Mouse (Mus musculus): ENCODE results near the gene Sntg2.

The Sntg2 gene

DNA sequence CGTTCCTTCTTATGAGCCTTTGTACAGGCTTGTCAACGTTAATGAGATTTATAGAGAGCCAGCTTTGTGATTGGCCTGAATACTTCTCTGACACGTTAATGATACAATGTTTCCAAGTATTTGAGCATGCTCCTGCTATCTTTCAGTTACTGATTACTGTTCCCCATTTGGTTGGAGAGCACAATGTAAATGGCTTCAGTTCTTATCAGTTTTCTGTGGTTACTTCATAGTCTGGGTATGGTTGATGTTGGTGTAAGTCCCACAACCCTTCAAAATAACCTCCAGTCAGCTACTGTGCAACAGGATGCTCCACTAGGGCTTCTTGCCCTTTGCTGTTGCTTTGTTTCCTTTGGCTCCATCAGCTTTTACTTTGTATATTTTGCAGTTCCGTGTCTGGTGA, 168.7 kb downstream of the Sntg2 start:
- ATAC-seq (ENCODE audit: low TSS enrichment): no peak

DNA sequence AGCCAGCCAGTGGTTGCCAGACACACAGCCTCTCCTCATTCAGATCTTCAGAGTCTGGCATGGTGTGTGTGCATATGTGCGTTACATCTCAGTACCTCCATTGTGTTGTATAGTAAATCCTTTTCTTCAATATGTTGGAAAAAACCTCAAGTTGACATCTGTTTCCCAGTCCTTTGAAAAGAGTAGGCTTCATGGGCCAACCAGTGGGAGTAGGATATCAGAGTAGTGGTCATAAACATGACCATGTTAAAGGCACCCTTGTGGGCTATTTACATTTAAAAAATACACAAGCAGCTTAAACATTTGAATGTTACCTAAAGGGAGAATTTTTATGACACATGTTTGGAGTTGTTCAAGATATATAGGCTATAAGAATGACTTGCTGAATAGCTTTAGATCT, 170.4 kb downstream of the Sntg2 start:
- ATAC-seq (ENCODE audit: low TSS enrichment): no peak

DNA sequence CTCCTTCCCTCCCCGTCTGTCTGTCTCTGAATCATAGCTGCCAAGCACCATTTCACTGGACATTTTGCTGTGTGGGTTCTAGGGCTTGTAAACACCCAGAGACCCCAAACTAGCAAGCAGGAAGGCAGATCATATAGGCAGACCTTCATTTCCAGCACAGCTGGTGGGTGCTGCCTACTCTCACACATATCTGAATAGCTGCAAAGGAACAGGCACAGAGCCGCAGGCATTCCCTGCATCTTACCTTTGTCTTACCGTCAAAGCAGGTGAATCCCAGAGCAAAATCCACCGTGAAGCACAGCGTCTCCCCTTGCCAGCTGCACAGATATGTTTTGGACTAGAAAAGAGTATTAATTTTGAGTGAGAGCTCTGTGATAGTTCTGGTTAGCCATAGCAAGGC, 172.1 kb downstream of the Sntg2 start:
- ATAC-seq (ENCODE audit: low TSS enrichment): peak; percentile 56

DNA sequence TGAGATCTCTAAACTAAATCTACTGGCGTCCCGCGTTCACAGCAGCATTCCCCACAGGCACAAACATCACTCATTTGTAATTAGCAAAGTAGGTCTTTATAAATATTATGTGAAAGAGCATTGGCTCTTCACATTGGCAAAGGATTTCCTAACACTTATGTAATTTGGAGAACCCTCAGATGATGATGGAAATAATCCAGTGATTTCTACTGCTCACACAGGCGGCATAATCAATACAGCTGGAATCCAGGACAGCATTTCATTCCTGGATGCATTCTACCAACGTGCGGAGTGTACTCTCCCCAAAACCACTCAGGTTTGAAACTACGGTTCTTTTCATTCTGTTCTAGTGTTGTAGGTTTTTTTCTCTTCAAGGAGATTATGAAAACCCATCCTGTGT, 172.6 kb downstream of the Sntg2 start:
- no peak for ATAC-seq (ENCODE audit: low TSS enrichment)

DNA sequence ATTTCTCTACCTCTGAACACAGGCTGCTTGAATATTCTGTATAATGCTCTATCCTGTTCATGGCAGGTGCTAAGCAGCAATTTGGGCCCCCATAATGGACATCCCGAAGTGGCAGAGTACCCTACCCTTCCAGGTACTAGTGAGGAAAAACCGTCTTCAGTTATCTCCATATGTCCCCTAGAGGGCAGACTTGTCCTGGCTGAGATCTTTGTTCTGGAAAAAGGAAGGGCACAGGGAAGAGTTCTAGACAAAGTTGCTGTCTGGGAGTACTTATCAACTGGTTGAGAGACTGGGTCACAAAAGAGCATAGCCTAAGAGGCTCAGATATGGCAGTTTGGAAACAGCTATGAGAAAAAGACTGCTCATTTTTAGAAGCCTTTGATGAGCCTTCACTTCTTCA, 173.4 kb downstream of the Sntg2 start:
- peak; percentile 82 for ATAC-seq (ENCODE audit: low TSS enrichment)

DNA sequence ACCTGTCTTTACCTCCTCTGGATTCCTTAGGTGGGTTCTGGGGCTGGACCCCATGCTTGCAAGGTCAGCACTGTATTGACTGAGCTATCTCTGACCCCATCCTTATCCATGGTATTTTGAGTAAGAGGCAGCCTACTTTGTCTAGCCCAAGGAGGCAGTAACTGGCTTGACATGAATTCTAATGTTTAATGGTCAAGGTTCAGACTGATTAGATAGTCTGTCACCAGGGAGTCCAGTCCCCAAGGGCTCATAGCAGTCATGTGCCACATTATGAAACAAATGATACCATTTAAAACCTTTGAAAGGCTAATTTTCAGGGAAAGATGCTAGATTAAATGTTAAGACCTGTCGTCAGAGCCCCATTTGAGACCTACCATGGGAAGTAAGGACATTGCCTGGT, 174.9 kb downstream of the Sntg2 start:
- ATAC-seq (ENCODE audit: low TSS enrichment): no peak

DNA sequence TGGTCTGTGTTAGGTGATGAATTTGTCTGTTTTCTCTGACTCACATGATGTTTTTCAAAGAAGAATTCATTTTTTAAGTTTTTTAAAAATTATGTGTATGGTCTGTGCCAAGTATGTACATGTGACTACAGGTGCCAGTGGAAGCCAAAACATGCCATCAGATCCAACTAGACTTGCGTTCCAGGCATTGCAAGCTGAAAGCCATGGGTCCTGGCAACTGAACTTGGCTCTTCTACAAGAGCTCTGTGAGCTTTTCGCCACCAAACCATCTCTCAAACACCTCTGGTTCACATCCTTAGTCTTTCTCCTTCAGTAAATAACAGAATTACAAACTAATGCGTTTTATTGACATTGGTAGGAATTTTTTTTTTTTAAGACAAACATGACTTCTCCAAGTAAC, 191.5 kb downstream of the Sntg2 start:
- no peak for ATAC-seq (ENCODE audit: low TSS enrichment)

DNA sequence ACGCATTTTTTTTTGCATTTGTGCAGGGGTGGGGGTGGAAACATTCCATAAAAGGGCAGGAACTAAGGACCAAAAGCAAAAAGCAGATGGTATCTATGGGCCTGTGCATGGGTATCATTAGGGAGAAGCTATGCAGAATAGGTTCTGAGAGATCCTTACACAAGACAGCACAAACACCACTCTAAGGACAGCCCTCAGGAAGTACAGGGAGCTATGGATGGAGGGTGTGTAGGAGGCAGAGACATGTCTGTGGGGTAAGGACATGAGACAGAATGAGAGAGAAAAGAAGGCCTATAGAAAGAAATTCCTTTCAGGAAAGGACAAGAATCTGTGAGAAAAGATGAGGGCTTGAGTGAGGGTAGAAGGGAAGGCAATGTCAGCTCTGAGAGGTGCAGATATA, 193.6 kb downstream of the Sntg2 start:
- peak; percentile 94 for ATAC-seq (ENCODE audit: low TSS enrichment)

DNA sequence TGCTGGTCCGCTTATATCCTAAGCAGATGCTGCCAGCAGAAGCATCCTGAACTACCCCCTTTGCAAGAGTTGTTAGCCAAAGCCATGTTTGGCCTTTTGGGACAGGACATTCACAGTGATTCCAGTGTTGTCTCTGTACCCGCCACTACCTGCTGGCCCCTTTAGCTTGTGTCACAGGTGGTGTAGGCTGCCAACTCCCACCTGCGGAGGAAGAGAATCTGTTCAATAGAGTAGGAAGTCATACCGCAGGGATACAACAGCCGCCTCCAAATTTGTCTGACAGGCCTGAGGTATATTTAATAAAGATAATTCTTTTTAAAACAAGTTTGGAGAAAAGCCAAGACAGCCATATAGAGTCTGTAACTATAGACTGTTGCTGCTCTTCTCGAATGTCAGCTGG, 195.2 kb downstream of the Sntg2 start:
- ATAC-seq (ENCODE audit: low TSS enrichment): no peak

DNA sequence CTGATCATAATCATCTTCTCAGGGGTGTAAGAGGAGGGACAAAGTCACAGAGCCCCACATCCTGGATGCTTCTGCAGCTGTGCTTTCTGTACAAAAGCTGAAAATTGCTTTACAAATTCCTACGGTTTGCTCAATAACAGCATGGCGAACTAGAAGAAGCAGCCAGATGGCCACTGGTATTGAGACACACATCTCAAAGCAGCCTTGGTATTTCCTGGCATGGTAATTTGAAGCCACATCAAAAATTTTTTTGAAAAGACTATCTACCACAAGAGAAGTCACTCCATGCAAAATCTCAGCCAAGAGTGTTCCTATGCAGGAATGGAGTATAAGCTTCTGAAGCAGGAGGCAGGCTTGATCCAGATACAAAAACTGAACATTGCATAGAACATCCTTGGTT, 195.6 kb downstream of the Sntg2 start:
- peak; percentile 60; the same call in 1 of the 2 replicates for ATAC-seq (ENCODE audit: low TSS enrichment)

DNA sequence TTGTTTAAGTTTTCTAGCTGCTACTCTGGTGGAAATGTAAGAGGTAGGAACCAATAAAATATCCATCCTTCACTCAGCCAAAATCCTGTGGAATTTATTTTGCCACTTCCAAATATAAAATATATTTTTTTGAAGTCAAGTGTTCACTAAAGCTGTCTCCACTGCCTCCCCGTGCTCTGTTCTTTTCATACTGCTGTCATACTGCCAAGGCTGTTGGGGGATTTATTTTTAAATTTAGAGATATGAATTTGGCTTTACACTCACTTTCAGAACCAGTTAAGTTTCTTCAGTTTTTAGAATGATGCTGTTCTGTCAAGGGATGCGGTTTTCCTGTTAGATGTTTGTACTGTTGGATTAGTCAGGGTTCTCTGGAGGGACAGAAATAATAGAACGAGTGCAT, 204.7 kb downstream of the Sntg2 start:
- peak; percentile 89 for ATAC-seq (ENCODE audit: low TSS enrichment)

DNA sequence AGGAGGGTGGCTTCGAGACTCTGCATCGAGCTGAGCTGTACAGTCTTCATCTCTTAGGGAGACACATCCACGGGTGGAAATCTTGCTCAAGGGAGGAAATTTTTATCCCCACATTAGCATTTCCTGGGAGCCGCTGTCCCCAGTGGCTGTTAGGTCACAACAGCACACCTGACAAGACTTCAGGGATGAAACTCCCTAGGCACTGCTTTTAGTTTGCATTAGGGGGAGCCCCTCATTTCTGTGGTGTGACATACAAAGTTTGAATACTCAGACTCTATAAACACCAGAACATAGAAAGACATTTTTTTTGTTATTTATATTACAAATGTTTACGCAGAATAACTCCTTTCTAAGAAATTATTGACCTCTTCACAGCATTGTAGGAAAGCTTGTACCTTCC, 208.6 kb downstream of the Sntg2 start:
- no peak for ATAC-seq (ENCODE audit: low TSS enrichment)

DNA sequence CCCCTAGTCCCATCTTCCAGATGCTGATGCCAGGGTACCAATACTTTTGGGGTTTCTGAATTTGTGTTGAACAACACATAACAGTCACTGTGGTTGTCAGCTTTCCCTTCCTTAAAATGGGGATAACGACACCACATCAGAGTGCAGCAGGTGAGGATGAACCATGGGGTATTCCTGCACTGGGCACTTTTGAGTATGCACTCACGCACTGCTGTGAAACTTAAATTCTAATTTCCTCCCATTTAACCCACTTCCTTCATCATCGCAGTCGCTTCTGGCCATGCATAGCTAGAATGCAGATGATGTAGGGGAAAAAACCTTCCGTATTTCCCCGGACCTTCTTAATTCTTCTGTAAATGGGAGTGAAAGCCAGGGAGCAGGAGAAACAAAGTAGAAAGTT, 209.2 kb downstream of the Sntg2 start:
- ATAC-seq (ENCODE audit: low TSS enrichment): no peak

DNA sequence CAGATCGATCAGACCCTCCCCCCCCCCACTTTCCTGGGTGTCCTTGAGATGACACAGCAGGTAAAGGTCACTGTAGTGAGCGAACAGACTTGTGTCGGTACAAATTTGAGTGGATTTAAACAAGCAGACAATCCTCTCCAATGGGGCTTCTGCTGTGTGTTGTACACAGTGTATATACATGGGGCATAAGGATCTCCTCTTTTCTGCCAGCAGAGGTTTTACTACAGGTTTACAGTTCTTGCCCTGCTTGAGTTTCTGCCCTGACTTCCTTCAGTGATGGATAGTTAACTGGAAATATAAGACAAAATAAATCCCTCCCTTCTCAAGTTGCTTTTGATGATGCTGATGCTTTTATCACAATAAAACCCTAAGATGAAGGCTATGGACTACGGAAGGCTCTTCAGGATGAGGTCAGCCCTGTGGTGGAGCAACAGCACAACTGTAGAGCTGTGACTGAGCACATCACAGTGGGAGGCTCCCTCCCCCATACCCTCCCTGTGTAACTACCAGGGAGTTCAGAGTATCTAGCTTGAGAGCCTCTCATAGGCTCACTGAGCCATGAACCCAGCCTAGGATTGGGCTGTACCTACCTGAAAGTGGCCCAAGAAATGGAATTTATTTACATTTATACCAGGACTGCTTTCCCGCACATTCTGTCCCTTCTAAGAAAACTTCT, 211.3 kb downstream of the Sntg2 start:
- ATAC-seq (ENCODE audit: low TSS enrichment): no peak

DNA sequence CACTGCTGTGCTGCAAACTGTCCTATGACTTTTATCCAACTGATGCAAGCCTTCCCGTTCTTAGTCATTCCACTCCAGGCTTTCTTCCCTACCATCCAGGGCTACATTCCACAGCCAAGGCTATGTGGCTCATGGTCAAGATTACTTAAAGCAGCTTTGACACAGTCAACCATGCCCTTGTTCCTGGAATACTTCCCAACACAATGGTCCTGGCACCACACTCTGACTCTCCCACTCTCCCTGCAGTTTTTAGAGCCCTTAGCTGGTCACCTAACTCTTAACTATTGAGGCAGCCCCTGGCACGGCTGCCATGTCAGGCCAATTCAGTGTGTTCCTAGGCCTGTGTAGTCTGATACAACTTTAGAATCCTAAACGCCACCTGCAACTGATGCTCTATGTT, 212.7 kb downstream of the Sntg2 start:
- ATAC-seq (ENCODE audit: low TSS enrichment): no peak

DNA sequence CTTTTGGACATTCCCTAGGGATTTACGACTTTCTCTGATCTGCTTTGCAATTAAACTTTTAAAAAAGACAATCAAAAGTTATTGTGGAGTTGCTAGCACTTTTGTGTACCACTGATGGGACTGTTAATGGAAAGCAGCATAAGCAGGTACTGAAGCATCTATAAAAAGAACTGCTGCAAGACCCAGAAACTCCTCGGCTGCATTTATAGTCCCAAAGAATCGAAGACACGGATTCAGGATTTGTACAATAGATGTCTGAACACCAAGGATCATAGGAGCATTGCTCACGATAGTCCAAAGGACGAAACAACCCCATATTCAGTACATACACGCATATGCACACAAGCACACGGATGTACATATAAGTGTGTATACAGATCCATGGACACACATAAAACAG, 213.4 kb downstream of the Sntg2 start:
- ATAC-seq (ENCODE audit: low TSS enrichment): no peak

DNA sequence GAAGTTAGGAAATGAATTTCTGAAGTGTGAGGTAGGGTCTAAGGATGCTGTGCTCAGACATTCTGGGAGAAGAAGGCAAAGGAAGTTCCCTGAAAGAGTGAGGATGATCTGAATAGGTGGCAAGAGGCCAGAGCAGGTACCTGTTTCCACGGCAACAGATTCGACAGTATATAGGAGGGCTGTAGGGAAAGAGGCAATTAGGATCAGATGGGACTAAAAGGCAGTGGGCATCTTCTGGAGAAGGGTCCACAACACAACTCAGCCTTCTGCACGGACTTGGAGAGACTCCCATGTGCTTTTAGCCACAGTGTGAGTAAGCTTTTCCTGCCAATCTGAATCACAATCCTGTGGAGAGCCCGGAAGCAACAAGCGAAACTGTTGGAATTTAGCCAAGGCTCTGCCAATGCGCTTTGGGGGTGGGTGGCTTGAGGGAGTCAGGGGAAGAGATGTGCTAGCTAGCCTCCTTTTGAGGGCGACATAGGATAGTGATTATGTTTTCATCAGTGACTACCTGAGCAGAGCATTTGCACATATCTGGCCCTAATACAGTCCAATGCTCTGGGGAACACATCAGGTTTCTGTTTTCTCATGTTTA, 219.0 kb downstream of the Sntg2 start:
- ATAC-seq (ENCODE audit: low TSS enrichment): no peak

DNA sequence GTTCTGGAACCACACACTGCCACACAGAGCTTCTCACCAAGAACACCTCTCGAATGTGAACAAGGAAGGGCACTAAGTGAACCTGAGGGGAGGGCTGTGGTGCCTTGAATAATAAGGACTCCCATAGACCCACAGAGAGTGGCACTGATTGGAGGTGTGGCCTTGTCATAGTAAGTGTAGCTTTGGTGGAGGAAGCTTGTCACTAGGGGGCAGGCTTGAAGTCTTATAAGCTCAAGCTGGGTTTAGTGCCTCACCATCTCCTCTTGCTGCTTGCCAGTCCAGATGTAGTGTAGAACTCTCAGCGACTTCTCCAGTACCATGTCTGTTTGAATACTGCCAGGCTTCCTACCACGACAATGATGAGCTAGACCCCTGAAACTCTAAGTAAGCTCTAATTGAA, 231.1 kb downstream of the Sntg2 start:
- peak; percentile 92 for ATAC-seq (ENCODE audit: low TSS enrichment)

DNA sequence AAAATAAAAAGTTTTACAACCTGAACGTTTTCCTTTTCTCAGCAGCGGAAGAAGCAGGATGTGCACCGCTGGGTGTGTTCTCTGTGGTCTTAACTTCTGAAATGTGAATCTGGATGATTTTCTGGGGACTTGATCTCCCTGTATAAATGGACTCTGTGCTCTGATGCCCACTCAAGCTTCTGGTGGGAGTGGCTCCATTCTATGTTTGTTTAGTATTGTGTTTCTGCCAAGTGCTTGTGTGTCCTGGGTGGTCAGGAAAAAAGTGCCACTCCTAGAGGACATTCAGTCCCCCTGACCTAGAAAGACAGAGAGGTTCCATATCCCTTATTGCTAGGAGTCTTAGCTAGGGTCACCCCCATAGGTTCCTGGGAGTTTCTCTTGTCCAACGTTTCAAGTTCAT, 240.7 kb downstream of the Sntg2 start, which contains the start of gene Tpo:
Tpo (minus strand) TSS at position 101 of the 400 bp plus-strand sequence.
- no peak for ATAC-seq (ENCODE audit: low TSS enrichment)

DNA sequence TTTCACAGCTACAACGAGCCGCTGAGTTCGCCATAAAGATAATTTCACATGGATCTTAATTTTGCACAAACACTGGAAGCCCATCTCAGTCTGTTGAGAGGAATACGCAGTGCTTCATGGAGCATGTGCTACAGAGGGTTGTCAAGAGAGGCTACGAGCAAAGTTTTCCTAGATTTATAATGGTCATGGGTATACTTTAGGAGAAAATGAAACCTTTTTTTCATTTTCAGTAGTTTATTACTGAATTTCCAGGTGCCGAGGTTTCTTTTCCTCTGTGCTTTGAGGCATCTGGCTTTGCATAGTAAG, 243.8 kb downstream of the Sntg2 start:
- no peak for ATAC-seq (ENCODE audit: low TSS enrichment)

DNA sequence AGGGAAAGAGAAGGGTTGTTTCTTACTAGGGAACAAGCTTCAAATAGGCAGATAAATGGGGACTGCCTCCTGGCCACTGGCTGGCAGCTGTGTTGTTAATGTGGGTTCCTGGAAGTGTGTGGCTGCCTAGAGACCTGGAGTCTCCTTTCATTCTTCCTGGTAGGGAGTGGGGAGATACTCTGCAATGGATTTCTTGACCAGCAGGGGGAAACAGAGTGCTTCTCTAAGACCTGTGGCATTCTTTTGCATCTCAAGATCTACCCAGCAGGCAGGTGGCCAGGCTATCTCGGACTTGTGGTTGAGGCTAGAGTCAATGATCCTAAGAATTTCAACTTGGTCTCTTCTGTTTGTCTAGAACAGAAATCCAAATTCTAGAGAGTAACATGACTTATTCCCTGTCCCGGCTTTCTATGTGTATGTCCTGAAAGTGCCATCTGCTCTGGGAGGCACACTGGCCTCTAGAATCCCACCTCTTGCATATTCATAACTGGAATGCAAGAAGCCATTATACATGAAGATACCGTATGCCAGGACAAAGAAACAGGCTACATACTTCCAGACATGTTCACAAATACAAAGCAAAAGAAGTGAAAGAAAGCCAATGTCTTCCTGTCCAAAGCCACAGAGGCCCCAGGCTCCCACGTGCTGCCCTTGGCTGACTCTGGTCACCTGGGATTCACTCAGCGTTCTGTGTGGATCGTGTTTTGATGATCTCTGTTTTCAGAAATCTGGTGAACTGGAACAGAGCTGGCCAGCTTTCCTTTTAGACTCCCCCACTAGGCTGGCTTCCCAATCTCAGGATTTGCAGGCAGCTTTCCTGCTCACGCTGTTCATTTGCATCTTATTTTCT, 244.4 kb downstream of the Sntg2 start:
- ATAC-seq (ENCODE audit: low TSS enrichment): peak; percentile 96
